Mouse (Mus musculus) cerebellum, adult (tissue): ENCODE data around the gene Kpna6.
"Not testable (repeated sequence)": the region's sequence is repeated elsewhere in the genome, so short reads cannot be mapped to it uniquely, and the experiment has no call there.

Experiments used
- ATAC-seq: cut with Nextera tagmentation; 2 replicates; pipeline ENCODE4 v1.9.2; 2017; ENCODE audit warnings: mild to moderate bottlenecking, moderate library complexity, mixed read lengths; ENCODE audit not compliant: insufficient number of reproducible peaks, low FRiP score, low TSS enrichment

The Kpna6 gene

GRCm38 (mm10) chr4:129672083-129672877, at the start of gene Kpna6:
TSS of gene Kpna6 (minus strand) at chr4:129672767.
- ATAC-seq: peak; percentile 80; the same call in 1 of the 2 replicates

GRCm38 (mm10) chr4:129716310-129716709, 43.7 kb upstream of the Kpna6 start:
- no peak for ATAC-seq

GRCm38 (mm10) chr4:129709486-129710129, 37.0 kb upstream of the Kpna6 start:
- ATAC-seq: no peak

DNA sequence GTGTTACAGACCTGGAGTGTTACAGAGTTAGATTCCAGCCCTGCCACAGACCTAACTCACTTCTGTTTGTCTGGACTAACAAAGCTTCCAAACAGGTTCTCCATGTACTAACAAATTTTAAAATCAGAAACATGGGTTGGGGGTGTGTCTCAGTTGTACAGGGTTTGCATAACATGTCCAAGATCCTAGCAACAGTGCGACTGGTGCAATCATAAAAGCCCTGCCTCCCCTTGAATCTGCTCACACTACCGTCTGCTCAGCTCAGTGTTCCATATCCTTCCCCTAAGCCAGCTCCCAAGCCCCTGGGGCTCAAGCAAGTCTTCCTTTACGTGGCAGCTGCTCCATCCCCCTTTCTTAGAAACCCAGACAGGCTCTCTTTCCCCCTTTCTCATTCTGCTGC, 34.2 kb upstream of the Kpna6 start:
- ATAC-seq: no peak

DNA sequence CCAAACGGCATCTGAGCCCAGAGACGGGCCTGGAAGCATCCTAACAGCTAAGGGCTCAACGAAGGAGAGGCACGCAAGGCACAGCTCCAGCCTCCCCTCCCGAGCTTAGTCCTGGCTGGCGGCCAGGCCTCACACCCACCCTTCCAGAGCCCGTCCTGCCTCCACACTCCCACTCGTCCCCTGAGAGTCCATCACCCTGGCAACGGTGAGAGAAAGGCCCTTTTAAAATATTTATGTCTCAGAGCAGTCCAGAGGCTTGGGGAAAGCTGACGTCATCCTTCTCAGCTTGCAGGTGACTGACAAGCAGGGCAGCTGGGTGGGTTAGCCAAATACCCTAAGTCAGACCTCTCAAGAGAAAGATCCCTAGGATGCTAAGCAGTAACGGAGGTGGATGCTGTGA, 29.9 kb upstream of the Kpna6 start:
- 0 out of 2 replicates have a peak, but pooled peaks have one; percentile 31 for ATAC-seq

DNA sequence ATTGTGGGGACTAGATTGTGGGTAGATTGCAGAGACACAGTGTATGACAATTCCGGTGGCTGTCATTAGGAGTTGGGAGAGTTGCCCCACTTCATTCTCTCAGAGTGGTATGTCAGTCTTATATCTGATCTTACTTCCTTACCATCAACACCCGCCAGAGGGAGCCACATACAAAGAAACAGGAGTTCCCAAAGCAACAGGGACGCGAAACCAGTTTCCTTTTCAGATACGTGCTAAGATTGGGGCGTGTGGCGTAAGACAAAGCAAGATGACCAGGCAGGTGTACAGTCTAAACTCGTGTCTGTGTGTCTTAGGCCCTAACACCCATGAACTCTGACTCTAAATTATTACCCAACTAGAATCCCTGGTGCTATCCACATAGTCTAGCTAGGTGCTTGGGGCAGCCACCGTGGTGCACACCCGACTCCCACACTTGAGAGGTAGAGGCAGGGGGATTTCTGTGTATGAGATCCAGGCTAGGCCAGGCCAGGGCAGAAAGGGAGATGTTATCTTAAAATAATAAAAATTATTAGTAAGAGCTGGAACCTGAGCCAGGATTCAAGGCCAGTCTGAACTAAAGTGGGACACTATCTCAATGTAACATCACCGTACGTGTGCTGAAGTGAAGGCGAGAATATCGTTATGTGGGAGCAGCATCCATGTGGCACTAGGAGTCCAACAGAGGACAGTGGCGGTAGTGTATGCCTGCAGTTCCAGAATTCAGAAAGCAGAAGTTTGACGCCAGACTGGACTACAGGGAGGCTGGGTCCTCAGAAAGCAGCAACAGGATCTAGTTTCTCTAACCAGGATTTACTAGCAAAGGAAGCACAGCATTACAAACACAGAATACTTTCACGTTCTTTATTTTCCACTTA, 29.2 kb upstream of the Kpna6 start:
- ATAC-seq: 0 out of 2 replicates have a peak, but pooled peaks have one; percentile 42

DNA sequence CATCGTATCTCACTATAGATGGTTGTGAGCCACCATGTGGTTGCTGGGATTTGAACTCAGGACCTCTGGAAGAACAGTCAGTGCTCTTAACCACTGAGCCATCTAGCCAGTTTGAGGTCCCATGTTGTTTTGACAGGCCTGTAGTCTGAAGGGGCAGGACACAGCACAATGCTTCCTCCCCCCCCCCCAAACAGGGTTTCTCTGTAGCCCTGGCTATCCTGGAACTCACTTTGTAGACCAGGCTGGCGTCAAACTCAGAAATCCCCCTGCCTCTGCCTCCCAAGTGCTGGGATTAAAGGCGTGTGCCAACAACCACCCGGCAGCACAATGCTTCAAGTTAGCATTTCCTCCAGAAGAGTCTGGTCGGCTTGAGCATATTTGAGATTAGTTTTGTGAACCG, 28.1 kb upstream of the Kpna6 start:
- ATAC-seq: not testable (repeated sequence)

- no peak for ATAC-seq
These were observed 27.6 kb upstream of the Kpna6 start for GRCm38 (mm10) chr4:129700216-129700615.

DNA sequence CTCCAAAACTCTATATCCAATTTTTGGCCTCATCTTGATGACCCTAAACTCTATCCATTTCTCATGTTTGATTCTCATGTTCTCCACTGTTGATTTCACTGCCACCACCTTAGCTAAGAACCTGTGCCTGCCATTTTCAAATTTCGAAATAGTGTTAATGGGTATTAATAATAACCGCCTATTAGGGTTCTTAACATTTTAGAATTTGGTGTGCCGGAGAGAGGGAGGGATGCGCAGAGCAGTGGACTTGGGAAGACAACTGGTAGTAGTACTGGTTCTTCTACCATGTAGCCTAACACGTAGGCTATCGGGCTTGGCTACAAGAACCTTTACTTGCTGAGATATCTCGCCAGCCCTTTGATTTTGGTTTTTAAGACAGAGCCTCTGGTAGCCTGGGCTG, 24.6 kb upstream of the Kpna6 start:
- no peak for ATAC-seq

GRCm38 (mm10) chr4:129696158-129696985, 23.8 kb upstream of the Kpna6 start, which contains the start of gene Tmem39b:
TSS of gene Tmem39b (minus strand) at chr4:129696838.
- peak; percentile 79; the same call in 1 of the 2 replicates for ATAC-seq

DNA sequence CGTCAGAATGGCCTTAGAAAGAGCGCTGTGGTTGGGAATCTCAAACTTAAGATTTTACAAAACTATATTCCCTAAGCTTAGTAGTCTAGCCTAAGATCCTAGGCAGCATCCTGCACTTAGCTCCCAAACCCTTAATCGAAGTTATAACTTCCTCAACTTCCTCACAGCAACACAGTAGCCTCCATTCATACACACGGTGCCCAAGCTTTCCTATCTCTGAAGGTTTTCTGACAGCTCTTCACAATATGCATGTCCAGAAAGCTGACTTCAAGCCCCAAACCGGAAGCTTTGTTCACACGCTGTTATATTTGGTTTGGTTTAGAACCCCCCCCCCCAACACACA, 23.2 kb upstream of the Kpna6 start:
- ATAC-seq: no peak

DNA sequence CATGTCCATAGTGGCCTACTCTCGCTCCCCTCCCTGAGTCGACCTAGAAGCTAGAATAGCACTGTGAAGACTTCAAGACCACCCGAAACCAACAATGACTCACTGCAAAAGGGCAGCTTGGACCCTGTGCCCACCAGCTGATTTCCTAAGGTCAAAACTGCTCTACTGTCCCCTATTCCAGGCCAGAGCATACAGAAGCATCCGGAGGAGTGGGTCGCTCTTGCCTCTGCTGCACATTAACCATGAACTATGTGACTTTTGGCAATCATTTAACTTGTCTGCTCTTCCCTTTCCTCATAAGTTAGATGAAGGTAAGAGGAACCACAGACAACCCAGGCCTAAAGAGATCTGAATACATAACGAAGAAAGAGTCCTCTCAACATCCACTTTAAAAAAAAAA, 12.0 kb upstream of the Kpna6 start:
- ATAC-seq: no peak

DNA sequence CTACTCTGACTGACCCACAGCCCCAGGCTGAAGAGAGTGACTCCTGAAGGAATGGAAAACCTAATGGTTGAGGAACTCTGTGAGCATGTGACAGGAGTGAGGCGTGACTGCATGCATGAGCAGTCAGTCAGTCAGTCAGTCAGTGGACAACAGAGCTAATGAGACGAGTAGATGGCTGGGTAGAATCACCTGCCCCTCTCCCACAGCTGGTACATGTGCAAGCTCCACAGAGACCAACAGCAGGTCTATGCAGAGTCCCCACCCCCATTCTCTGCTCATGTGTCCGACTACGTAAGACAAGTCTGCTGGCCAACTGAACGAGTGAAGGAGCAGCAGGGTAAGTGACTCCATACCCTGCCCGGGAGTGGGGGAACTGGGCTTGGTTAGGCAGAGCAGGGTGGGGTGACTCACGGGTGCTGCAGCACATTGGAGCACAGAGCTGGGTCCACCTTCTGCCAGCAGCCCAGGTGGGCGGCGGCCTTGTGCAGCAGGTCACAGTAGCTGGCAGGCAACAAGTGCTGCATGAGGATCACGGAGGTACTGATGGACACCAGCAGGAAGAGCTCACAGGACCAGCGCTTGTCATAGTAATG, 11.4 kb upstream of the Kpna6 start:
- ATAC-seq: no peak

DNA sequence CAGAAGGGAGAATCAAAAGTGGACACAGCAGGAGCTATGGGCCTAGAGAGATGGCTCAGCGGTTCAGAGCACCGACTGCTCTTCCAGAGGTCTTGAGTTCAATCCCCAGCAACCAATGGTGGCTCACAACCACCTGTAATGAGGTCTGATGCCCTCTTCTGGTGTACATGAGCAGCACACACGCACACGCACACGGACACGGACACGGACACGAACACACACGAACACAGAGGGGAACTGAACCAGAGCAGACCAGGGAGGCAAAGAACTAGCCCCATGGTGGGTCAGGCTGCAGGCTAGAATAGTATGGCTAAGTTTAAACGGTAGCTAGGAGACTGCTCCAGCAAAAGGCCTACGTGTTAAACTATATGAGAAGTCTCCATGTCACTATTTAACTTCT, 9.3 kb upstream of the Kpna6 start:
- no peak for ATAC-seq

GRCm38 (mm10) chr4:129672878-129673449, 397 bp upstream of the Kpna6 start:
- ATAC-seq: no peak

GRCm38 (mm10) chr4:129671491-129672082, 980 bp downstream of the Kpna6 start:
- ATAC-seq: peak; percentile 24; the same call in 1 of the 2 replicates

- no peak for ATAC-seq
These were observed 10.2 kb downstream of the Kpna6 start for GRCm38 (mm10) chr4:129662255-129662813.

GRCm38 (mm10) chr4:129661584-129661983, 11.0 kb downstream of the Kpna6 start:
- no peak for ATAC-seq

DNA sequence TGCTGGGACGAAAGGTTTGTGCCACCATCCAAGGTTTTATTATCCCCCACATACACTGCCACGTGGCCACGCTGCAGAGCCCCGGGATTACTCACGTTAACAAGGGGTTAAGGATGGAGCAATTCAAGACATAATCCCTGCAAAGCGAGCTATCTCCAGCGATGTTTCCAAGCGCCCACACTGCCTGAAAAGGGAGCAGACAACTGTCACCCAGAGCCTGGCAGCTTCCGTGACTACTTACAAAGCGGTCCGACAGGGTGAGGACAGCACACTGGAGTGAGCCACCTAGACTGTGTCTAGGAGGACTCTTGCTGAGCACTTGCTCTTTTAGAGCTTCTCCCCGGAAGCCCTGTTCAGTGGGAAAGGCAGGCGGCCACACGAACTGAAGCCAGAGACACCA, 17.8 kb downstream of the Kpna6 start:
- no peak for ATAC-seq
